Mouse (Mus musculus): ENCODE measurements around the gene Fbxo41.
"Not testable (repeated sequence)": the region's sequence is repeated elsewhere in the genome, so short reads cannot be mapped to it uniquely, and the experiment has no call there.

The Fbxo41 gene

GRCm38 (mm10) chr6:85450697-85451663 lies 51.8 kb downstream of the Fbxo41 start, which contains the start of gene Cct7:
TSS of gene Cct7 (plus strand) at chr6:85451514.
- DNase-seq (ENCODE audit: extremely low spot score, low read depth, low spot score): peak; percentile 89

- DNase-seq (ENCODE audit: extremely low spot score, low read depth, low spot score): not testable (repeated sequence)
Observed at GRCm38 (mm10) chr6:85450140-85450539, 52.7 kb downstream of the Fbxo41 start.

- no peak for DNase-seq (ENCODE audit: extremely low spot score, low read depth, low spot score)
Observed at GRCm38 (mm10) chr6:85447351-85447750, 55.4 kb downstream of the Fbxo41 start.

GRCm38 (mm10) chr6:85445286-85445685 lies 57.5 kb downstream of the Fbxo41 start:
- no peak for DNase-seq (ENCODE audit: extremely low spot score, low read depth, low spot score)

GRCm38 (mm10) chr6:85444266-85444965 lies 58.4 kb downstream of the Fbxo41 start:
- DNase-seq (ENCODE audit: extremely low spot score, low read depth, low spot score): no peak

DNA sequence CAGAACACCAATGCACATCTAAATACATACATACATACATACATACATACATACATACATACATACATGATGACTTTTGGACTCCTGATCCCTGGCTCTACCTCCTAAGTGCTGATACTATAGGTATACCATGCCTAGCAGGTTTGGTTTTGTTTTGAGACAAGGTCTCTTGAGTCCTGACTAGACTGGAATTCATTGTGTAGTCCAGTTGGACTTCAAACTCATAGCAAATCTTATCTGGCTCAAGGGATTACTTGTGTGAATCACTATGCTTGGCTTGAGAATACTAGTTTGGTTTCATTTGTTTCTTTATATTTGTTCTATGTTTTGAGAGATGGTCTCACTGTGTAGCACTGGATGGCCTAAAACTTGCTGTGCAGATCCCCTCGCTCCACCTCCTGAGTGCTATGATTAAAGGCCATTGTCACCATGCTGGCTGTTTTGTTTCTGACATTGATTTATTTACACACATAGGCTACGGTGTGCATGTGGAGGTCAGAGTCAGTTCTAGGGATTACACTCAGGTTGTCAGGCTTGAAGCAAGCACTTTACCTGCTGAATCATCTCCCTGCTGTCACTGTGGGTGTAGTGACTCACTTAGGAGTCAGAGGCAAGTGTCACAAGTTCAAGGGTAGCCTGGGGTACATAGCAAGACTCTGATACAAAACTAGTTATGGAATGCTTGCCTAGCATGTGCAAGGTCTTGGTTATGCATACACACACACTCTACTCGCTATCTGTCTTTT lies 59.1 kb downstream of the Fbxo41 start:
- no peak for DNase-seq (ENCODE audit: extremely low spot score, low read depth, low spot score)

DNA sequence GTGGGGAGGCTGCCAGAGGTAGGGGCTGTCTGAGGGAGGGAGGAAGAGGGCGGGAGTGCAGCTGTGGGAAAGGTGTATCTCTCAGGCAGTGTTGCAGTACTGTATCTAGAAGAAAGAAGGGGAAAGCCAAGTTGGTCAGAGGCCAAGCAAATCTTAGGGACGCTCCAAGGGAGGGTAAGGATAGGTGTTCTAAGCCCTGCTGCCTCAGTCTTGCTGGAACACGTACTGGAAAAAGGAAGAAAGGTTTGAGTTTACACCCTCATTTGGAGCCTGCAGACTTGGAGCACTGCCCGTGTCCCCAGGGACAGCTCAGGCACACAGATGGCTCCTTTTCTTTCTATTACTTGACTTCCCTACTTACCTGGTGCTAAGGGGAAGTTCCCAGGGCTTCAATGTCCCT lies 61.7 kb downstream of the Fbxo41 start:
- DNase-seq (ENCODE audit: extremely low spot score, low read depth, low spot score): no peak

DNA sequence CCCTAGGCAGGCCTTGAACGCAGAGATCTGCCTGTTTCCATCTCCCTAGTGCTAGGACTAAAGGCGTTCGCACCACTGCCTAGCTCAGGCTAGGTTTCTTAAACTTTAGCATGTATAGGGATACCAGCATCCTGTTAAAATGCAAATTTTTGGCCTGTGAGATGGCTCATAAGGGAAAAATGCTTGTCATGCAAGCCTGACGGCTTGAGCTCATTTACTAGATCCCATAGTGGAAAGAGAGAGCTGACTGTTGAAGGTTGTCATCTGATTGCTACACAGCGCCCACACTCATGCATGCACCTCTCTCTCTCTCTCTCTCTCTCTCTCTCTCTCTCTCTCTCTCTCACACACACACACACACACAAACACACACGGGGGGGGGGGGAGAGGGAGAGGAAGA lies 66.2 kb downstream of the Fbxo41 start:
- DNase-seq (ENCODE audit: extremely low spot score, low read depth, low spot score): no peak

GRCm38 (mm10) chr6:85436204-85436603 lies 66.6 kb downstream of the Fbxo41 start:
- DNase-seq (ENCODE audit: extremely low spot score, low read depth, low spot score): no peak

- DNase-seq (ENCODE audit: extremely low spot score, low read depth, low spot score): no peak
Observed at GRCm38 (mm10) chr6:85433865-85434264, 68.9 kb downstream of the Fbxo41 start.

- DNase-seq (ENCODE audit: extremely low spot score, low read depth, low spot score): no peak
Observed at GRCm38 (mm10) chr6:85431842-85432431, 70.9 kb downstream of the Fbxo41 start, which contains the start of gene Smyd5. TSS of gene Smyd5 (plus strand) at chr6:85431989.

- no peak for DNase-seq (ENCODE audit: extremely low spot score, low read depth, low spot score)
Observed at GRCm38 (mm10) chr6:85431274-85431841, 71.4 kb downstream of the Fbxo41 start.

GRCm38 (mm10) chr6:85423836-85424379 lies 78.9 kb downstream of the Fbxo41 start, which contains the start of gene Noto:
TSS of gene Noto (plus strand) at chr6:85423886.
- DNase-seq (ENCODE audit: extremely low spot score, low read depth, low spot score): no peak

All from hindlimb bud, embryonic 11.5 days (tissue).